Mouse (Mus musculus): Measurements from ENCODE around the gene Spag16. TPM values are rescaled to one million over a fixed set of nuclear protein-coding genes. Genes with fewer than 3 reads are reported as not detected.
"Not testable (repeated sequence)": the region's sequence is repeated elsewhere in the genome, so short reads cannot be mapped to it uniquely, and the experiment has no call there.

The Spag16 gene
- polyA plus RNA-seq, 1 experiment from 2014 or later, result 0.41 TPM

DNA sequence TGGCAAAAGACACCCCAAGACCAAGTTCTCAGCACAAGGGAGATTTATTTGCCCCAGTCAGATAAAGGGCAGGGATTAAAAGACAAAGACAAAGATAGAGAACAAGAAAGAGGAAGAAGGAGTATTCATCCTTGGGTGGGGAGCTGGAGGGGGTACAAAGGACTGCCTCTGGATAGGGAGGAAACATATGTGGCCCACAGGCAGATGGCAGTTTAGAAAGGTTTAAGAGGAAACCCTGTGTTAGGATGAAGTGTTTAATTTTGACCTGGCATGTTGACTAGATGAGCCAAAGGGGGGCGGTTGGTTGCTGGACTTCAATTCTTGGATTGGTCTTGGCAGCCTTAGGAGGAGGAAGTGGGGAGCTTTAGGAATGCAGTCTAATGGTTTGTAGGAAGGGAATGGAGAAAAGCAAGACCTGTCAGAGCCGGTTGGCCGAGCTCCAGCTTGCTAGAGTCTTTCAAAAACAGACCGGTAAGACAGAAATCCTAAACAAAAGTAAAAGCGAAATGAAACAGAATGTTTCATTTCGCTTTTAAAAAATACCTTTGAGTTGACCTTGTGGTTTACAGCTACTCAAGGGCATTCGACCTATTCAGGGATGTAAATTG, 2.2 kb downstream of the Spag16 start:
- no peak overlapping the region for H3K9ac ChIP-seq (ENCODE audit: low read length)

DNA sequence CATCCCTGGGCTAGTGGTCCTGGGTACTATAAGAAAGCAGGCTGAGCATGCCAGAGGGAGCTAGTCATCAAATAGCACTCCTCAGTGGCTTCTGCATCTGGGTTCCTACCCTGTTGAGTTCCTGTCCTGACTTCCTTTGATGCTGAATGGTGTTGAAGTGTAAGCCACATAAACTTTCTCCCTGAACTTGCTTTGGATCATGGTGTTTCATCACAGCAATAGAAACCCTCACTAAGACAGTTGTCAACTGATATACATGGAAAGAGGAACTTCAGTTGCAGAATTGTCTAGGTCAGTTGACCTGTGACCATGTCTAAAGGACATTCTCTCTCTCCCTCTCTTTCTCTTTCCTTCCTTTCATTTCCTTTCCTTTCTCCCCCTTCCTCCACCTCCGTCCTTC, 3.8 kb downstream of the Spag16 start:
- H3K4me3 ChIP-seq (ENCODE audit: low read length), result no peak overlapping the region
- no peaks in the 10 kb centered on the region for H3K27me3 ChIP-seq (ENCODE audit: control insufficient read depth, insufficient read depth, low read length)
- ATAC-seq (replicated peaks; ENCODE audit: extremely low read depth, insufficient read depth, low FRiP score), result no peak
- H3K27ac ChIP-seq (ENCODE audit: low read length), result no peak overlapping the region
- no peaks in the 10 kb centered on the region for H3K36me3 ChIP-seq (ENCODE audit: control insufficient read depth, insufficient read depth)
- no peak overlapping the region for H3K4me2 ChIP-seq (ENCODE audit: low read depth, low read length)
- no peaks in the 10 kb centered on the region; the same call in 1 of the 2 replicates for H3K4me1 ChIP-seq (ENCODE audit: control insufficient read depth, insufficient read depth, low read length)
- 50% methylated on average over 1 of the region's 1 CpGs for WGBS
- no peak overlapping the region for H3K9ac ChIP-seq (ENCODE audit: low read length)
- H3K9me3 ChIP-seq (replicated peaks; ENCODE audit: control insufficient read depth, low read length), result no peaks in the 10 kb centered on the region

More for the DNA sequence above, 2.2 kb downstream of the Spag16 start:
- 74% methylated on average over 7 of the region's 7 CpGs for WGBS
- no peak for ATAC-seq (replicated peaks; ENCODE audit: extremely low read depth, insufficient read depth, low FRiP score)
- no peak overlapping the region for H3K4me2 ChIP-seq (ENCODE audit: low read depth, low read length)
- no peaks in the 10 kb centered on the region; the same call in 1 of the 2 replicates for H3K4me1 ChIP-seq (ENCODE audit: control insufficient read depth, insufficient read depth, low read length)
- no peaks in the 10 kb centered on the region for H3K9me3 ChIP-seq (replicated peaks; ENCODE audit: control insufficient read depth, low read length)
- H3K4me3 ChIP-seq (ENCODE audit: low read length), result no peak overlapping the region
- H3K27me3 ChIP-seq (ENCODE audit: control insufficient read depth, insufficient read depth, low read length), result no peaks in the 10 kb centered on the region
- no peak overlapping the region for H3K27ac ChIP-seq (ENCODE audit: low read length)
- H3K36me3 ChIP-seq (ENCODE audit: control insufficient read depth, insufficient read depth), result no peaks in the 10 kb centered on the region

DNA sequence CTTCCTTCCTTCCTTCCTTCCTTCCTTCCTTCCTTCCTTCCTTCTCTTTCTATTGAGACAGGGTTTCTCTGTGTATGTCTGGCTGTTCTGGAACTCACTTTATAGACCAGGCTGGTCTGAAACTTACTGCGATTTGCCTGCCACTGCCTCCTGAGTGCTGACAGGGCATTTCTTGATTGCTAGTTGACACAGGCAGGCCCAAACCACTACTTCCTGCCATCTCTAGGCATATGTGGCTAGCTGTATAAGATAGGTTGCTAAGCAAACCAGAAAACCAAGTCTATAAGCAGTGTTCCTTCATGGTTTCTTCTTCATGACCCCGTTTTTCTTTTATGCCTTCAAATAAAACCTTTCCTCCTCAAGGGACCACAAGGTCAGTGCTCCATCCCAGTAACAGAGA, 4.2 kb downstream of the Spag16 start:
- no peak overlapping the region for H3K27ac ChIP-seq (ENCODE audit: low read length)
- no peaks in the 10 kb centered on the region for H3K27me3 ChIP-seq (ENCODE audit: control insufficient read depth, insufficient read depth, low read length)
- ATAC-seq (replicated peaks; ENCODE audit: extremely low read depth, insufficient read depth, low FRiP score), result no peak
- H3K4me3 ChIP-seq (ENCODE audit: low read length), result no peak overlapping the region
- H3K9me3 ChIP-seq (replicated peaks; ENCODE audit: control insufficient read depth, low read length), result no peaks in the 10 kb centered on the region
- no peak overlapping the region for H3K9ac ChIP-seq (ENCODE audit: low read length)
- H3K4me1 ChIP-seq (ENCODE audit: control insufficient read depth, insufficient read depth, low read length), result no peaks in the 10 kb centered on the region; the same call in 1 of the 2 replicates
- no peaks in the 10 kb centered on the region for H3K36me3 ChIP-seq (ENCODE audit: control insufficient read depth, insufficient read depth)
- no peak overlapping the region for H3K4me2 ChIP-seq (ENCODE audit: low read depth, low read length)
- 81% methylated on average over 2 of the region's 2 CpGs for WGBS

DNA sequence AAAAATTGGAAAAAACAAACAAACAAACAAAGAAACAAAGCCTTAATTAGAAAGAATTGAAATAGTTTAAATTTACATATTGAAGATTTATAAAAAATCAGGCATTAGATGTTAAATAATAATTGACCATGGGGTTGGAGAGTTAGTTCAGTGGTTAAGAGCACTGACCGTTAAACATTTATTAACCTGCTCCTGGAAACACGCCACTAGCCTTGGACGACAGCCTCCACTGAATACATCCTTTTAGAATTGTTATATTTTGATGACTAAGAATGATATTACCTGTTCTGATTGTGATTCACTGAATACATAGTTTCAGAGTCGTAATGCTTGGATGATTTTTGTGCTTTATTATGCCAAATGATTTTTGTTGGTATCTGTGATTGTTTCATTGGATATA, 6.7 kb downstream of the Spag16 start:
- 78% methylated on average over 4 of the region's 4 CpGs for WGBS
- H3K27me3 ChIP-seq (ENCODE audit: control insufficient read depth, insufficient read depth, low read length); ATAC-seq (replicated peaks; ENCODE audit: extremely low read depth, insufficient read depth, low FRiP score); H3K9ac ChIP-seq (ENCODE audit: low read length); H3K27ac ChIP-seq (ENCODE audit: low read length); H3K4me1 ChIP-seq (ENCODE audit: control insufficient read depth, insufficient read depth, low read length); H3K9me3 ChIP-seq (replicated peaks; ENCODE audit: control insufficient read depth, low read length); H3K4me3 ChIP-seq (ENCODE audit: low read length); H3K4me2 ChIP-seq (ENCODE audit: low read depth, low read length); H3K36me3 ChIP-seq (ENCODE audit: control insufficient read depth, insufficient read depth): not testable (repeated sequence)

DNA sequence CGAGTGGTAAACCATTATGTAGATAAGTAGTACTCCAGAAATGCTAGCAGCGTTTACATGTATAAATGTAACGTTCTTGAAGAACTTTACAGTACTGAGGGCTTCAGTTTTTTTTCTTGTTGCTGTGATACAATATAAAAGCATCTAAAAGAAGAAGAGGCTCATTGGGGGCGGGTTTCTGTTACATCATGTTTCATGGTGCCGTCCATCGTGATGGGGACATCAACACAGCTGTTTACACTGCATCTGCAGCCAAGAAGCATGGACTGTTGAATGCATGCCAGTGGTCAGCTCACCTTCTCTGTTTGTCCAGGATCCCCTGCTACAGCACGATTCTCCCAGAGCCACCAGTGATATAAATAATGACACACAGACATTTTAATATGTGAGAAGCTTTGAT, 26.7 kb downstream of the Spag16 start:
- Histone ChIP-seq H3K27me3 (ENCODE audit: control insufficient read depth, insufficient read depth, low read length) (no peaks in the 10 kb centered on the region), H3K9ac (ENCODE audit: low read length) (no peak overlapping the region), H3K9me3 (replicated peaks; ENCODE audit: control insufficient read depth, low read length) (no peaks in the 10 kb centered on the region), H3K4me2 (ENCODE audit: low read depth, low read length) (no peak overlapping the region), H3K4me3 (ENCODE audit: low read length) (no peak overlapping the region), H3K27ac (ENCODE audit: low read length) (no peak overlapping the region), H3K4me1 (ENCODE audit: control insufficient read depth, insufficient read depth, low read length) (no peaks in the 10 kb centered on the region), H3K36me3 (ENCODE audit: control insufficient read depth, insufficient read depth) (no peaks in the 10 kb centered on the region)
- no peak for ATAC-seq (replicated peaks; ENCODE audit: extremely low read depth, insufficient read depth, low FRiP score)
- 62% methylated on average over 7 of the region's 7 CpGs for WGBS

DNA sequence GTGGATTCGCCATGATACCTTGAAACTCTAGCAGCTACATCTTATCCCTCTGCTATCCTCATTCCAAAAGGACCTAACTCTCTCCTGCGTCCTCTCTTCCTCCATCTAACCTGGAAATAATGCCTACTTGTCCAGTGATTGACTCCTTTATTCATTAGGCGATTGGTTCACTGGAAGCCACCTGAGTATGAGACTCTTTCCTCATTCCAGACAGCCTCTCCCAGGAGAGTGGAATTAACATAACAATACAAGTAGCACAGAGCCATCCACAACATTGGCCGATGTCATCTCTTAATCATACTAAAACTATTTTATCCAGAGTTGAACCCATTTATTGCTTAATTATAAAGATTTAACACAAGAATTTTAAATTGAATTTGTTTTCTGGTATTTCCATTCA, 41.0 kb downstream of the Spag16 start:
- ATAC-seq (replicated peaks; ENCODE audit: extremely low read depth, insufficient read depth, low FRiP score), result no peak
- H3K4me1 ChIP-seq (ENCODE audit: control insufficient read depth, insufficient read depth, low read length), result no peaks in the 10 kb centered on the region
- no peak overlapping the region for H3K4me2 ChIP-seq (ENCODE audit: low read depth, low read length)
- H3K27me3 ChIP-seq (ENCODE audit: control insufficient read depth, insufficient read depth, low read length), result no peaks in the 10 kb centered on the region
- no peaks in the 10 kb centered on the region for H3K36me3 ChIP-seq (ENCODE audit: control insufficient read depth, insufficient read depth)
- no peak overlapping the region for H3K27ac ChIP-seq (ENCODE audit: low read length)
- no peak overlapping the region for H3K4me3 ChIP-seq (ENCODE audit: low read length)
- no peak overlapping the region for H3K9ac ChIP-seq (ENCODE audit: low read length)
- 84% methylated on average over 4 of the region's 4 CpGs for WGBS
- H3K9me3 ChIP-seq (replicated peaks; ENCODE audit: control insufficient read depth, low read length), result no peaks in the 10 kb centered on the region

DNA sequence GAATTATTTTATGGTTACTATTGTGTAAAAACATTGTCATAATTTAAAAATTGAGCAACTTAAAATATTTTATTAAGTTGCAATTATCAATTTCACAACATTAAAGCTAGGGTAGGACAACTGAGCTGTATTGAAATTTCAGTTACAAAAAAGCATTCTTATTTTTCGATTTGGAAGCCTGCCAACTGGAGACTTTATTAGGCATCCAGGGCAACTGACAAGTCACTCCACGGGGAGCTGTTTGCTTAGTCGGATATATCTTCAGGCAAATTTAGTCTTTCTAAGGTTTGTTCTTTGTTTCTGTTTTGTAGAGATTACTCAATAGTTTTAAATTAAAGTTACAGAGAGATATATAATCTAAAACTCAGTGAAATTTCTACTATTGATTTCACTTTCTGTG, 129.8 kb downstream of the Spag16 start:
- Histone ChIP-seq H3K9ac (ENCODE audit: low read length) (no peak overlapping the region), H3K4me3 (ENCODE audit: low read length) (no peak overlapping the region), H3K36me3 (ENCODE audit: control insufficient read depth, insufficient read depth) (no peaks in the 10 kb centered on the region), H3K27me3 (ENCODE audit: control insufficient read depth, insufficient read depth, low read length) (no peaks in the 10 kb centered on the region), H3K9me3 (replicated peaks; ENCODE audit: control insufficient read depth, low read length) (no peaks in the 10 kb centered on the region), H3K4me2 (ENCODE audit: low read depth, low read length) (no peak overlapping the region), H3K27ac (ENCODE audit: low read length) (no peak overlapping the region), H3K4me1 (ENCODE audit: control insufficient read depth, insufficient read depth, low read length) (no peaks in the 10 kb centered on the region)
- 52% methylated on average over 3 of the region's 3 CpGs for WGBS
- no peak for ATAC-seq (replicated peaks; ENCODE audit: extremely low read depth, insufficient read depth, low FRiP score)

DNA sequence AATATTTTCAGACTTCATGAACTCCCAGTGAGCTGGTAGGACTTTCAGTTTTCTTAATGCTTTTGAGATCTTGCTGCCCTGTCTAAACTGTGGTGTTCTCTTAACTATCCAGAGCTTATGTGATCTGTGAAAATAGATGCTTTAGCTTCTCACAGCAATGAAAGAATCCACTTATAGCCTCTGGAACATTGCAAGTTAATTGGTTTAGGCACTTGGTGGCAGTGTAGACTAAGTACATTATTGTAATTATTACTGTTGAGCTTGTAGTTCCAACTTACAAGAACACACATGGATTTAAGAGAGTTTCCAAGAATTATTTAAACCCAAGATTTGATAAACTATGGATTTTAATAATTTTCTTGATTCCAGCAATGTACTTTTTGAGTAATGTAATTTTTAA, 170.1 kb downstream of the Spag16 start:
- no peak overlapping the region for H3K4me2 ChIP-seq (ENCODE audit: low read depth, low read length)
- ATAC-seq (replicated peaks; ENCODE audit: extremely low read depth, insufficient read depth, low FRiP score), result no peak
- H3K27me3 ChIP-seq (ENCODE audit: control insufficient read depth, insufficient read depth, low read length), result no peaks in the 10 kb centered on the region
- no peaks in the 10 kb centered on the region for H3K36me3 ChIP-seq (ENCODE audit: control insufficient read depth, insufficient read depth)
- no peak overlapping the region for H3K4me3 ChIP-seq (ENCODE audit: low read length)
- H3K9me3 ChIP-seq (replicated peaks; ENCODE audit: control insufficient read depth, low read length), result no peaks in the 10 kb centered on the region
- H3K27ac ChIP-seq (ENCODE audit: low read length), result no peak overlapping the region
- H3K9ac ChIP-seq (ENCODE audit: low read length), result no peak overlapping the region
- no peaks in the 10 kb centered on the region for H3K4me1 ChIP-seq (ENCODE audit: control insufficient read depth, insufficient read depth, low read length)

DNA sequence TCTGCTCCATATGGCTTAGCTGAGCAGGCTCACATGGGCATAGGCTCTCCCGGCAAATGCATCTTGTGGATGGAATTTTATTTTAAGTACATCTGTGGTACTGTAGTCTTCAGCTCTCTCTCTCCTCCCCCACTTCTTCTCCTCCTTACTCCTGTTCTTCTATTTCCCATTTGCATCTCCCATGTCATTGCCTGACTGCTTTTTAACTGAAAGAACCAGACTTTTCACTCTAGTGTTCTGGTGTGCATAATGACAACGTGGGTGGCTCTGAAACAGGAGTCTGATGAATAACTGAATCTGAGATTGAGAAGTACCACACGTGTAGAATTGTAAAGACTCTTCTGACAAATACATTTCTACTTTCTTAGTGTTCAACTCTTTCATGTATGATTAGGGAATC, 186.2 kb downstream of the Spag16 start:
- no peak overlapping the region for H3K9ac ChIP-seq (ENCODE audit: low read length)
- H3K27me3 ChIP-seq (ENCODE audit: control insufficient read depth, insufficient read depth, low read length), result no peaks in the 10 kb centered on the region
- H3K4me2 ChIP-seq (ENCODE audit: low read depth, low read length), result no peak overlapping the region
- ATAC-seq (replicated peaks; ENCODE audit: extremely low read depth, insufficient read depth, low FRiP score), result no peak
- no peaks in the 10 kb centered on the region for H3K36me3 ChIP-seq (ENCODE audit: control insufficient read depth, insufficient read depth)
- H3K4me1 ChIP-seq (ENCODE audit: control insufficient read depth, insufficient read depth, low read length), result no peaks in the 10 kb centered on the region
- no peak overlapping the region for H3K27ac ChIP-seq (ENCODE audit: low read length)
- no peak overlapping the region for H3K4me3 ChIP-seq (ENCODE audit: low read length)
- WGBS, result 79% methylated on average over 3 of the region's 3 CpGs
- no peaks in the 10 kb centered on the region for H3K9me3 ChIP-seq (replicated peaks; ENCODE audit: control insufficient read depth, low read length)

Data from heart, embryonic 16.5 days (tissue).